Mouse (Mus musculus) hindbrain, embryonic 16.5 days (tissue): ENCODE data around the gene Gramd1b. TPM values are rescaled to one million over a fixed set of nuclear protein-coding genes. Genes with fewer than 3 reads are reported as not detected.

ENCODE experiments used
- ATAC-seq: fragments of 200-750 bp; cut with Nextera tagmentation; 2 replicates; pipeline ENCODE4 v1.8.0; 2017; ENCODE audit warnings: moderate TSS enrichment, moderate library complexity
- H3K27ac ChIP-seq: fragments of 300-500 bp; sonication (generic); 2 replicates; pipeline ENCODE4 v1.5.1; 2014; ENCODE audit warnings: low read depth, mild to moderate bottlenecking, control low read depth, low read length, moderate library complexity
- H3K27me3 ChIP-seq: fragments of 300-500 bp; sonication (generic); replicated peaks from 2 replicates; pipeline ENCODE4 v1.6.1; 2014; ENCODE audit warnings: low read length; ENCODE audit not compliant: control insufficient read depth, insufficient read depth
- H3K36me3 ChIP-seq: fragments of 300-500 bp; sonication (generic); 2 replicates; pipeline ENCODE4 v1.6.1; 2014; ENCODE audit warnings: mild to moderate bottlenecking, low read length, moderate library complexity, mixed read lengths; ENCODE audit not compliant: control insufficient read depth, insufficient read depth
- H3K4me1 ChIP-seq: fragments of 300-500 bp; sonication (generic); 2 replicates; pipeline ENCODE4 v1.6.1; 2014; ENCODE audit warnings: low read depth, low read length; ENCODE audit not compliant: control insufficient read depth, insufficient read depth
- H3K4me2 ChIP-seq: fragments of 300-500 bp; sonication (generic); 2 replicates; pipeline ENCODE4 v1.6.1; 2014; ENCODE audit warnings: mild to moderate bottlenecking, low read length, control low read depth, moderate library complexity
- H3K4me3 ChIP-seq: fragments of 300-500 bp; sonication (generic); 2 replicates; pipeline ENCODE4 v1.5.1; 2014; ENCODE audit warnings: mild to moderate bottlenecking, low read length, control low read depth, moderate library complexity
- H3K9ac ChIP-seq: fragments of 300-500 bp; sonication (generic); 2 replicates; pipeline ENCODE4 v1.6.1; 2014; ENCODE audit warnings: low read depth, mild to moderate bottlenecking, control low read depth, low read length, moderate library complexity
- H3K9me3 ChIP-seq: fragments of 300-500 bp; sonication (generic); 2 replicates; pipeline ENCODE4 v1.6.1; 2014; ENCODE audit warnings: mild to moderate bottlenecking, low read length, moderate library complexity; ENCODE audit not compliant: control insufficient read depth
- WGBS: fragments of 180-500 bp; shearing (Covaris S2); extraction: QIAGEN DNeasy Blood & Tissue Kit; methylation state at CpG from one replicate; pipeline ENCODE4 v1.1.7; 2014; 5-methylcytosine and 5-hydroxymethylcytosine counted together
- polyA plus RNA-seq: library from polyadenylated mRNA; unstranded; fragments of >200 nt; fragmentation: Nextera tagmentation; extraction: Ambion mirVana; gene quantifications from 2 replicates; pipeline ENCODE4 v1.2.1, GENCODE M21; 2015

The Gramd1b gene
- polyA plus RNA-seq, 1 experiment from 2014 or later, result 18.5 TPM

DNA sequence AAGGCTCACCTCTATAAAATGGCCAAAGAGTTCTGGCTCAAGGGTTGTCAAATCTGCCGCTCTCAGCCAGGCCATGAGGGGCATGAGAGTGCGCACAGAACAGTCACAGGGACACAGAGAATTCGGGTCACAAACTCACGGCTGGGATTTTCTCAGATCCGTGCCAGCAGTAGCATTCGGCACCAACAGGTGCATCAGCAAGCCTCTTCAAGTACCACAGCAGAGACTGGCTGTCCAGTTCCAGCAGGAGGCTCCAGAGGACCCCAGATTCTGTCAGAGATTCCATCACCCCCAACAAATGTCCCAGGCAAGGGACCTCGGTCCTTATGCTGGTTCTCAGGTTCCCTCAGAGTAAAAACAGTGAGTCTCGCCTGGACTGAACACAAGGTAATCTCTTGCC, 210.8 kb downstream of the Gramd1b start:
- no peak overlapping the region for H3K9ac ChIP-seq
- no peaks in the 10 kb centered on the region for H3K27me3 ChIP-seq
- WGBS, result 86% methylated on average over 8 of the region's 8 CpGs
- no peaks in the 10 kb centered on the region for H3K9me3 ChIP-seq
- H3K4me2 ChIP-seq, result no peak overlapping the region
- H3K36me3 ChIP-seq, result peaks cover 26% of the 10 kb centered on the region
- no peak overlapping the region for H3K4me3 ChIP-seq
- no peaks in the 10 kb centered on the region for H3K4me1 ChIP-seq
- ATAC-seq, result no peak
- H3K27ac ChIP-seq, result no peak overlapping the region

DNA sequence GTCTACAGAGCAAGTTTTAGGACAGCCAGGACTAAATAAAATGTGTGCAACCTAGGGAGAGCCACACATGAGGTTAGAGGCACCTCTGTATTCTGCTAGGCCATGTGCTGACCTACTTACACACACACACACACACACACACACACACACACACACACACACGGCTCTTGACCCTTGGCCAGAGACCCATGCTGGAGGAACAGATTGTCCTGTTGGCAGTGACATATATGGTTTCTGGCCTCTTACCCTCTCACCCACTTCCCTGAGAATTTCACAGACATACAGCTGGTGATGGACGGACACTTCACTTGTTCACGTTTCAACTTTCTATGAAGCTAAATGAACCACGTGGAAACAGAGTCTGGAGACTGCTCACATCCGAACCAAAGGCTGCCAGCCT, 212.4 kb downstream of the Gramd1b start:
- Histone ChIP-seq H3K4me2 (no peak overlapping the region), H3K36me3 (peaks cover 20% of the 10 kb centered on the region), H3K9me3 (no peaks in the 10 kb centered on the region), H3K4me3 (no peak overlapping the region), H3K9ac (no peak overlapping the region), H3K27me3 (no peaks in the 10 kb centered on the region), H3K4me1 (no peaks in the 10 kb centered on the region), H3K27ac (no peak overlapping the region)
- WGBS, result 82% methylated on average over 5 of the region's 5 CpGs
- ATAC-seq, result no peak

DNA sequence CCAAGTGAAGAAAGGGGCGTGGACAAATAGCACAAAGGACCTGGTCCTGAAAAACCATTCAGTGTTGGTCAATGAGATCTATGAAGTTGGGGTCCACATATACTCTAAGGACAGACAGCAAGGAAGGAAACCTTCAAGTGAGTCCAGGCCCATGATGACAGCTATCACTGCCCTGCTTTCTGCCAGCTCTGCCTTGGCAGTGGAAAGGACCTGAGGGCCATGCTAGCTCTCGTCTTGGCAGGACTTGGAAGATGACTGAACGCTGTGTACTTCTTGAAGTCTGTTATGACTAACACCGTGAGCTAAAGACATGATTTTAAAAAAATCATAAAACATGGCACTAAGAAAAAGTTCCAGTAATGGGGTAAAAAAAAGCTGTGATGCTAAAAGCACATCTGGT, 213.4 kb downstream of the Gramd1b start:
- Histone ChIP-seq H3K4me3 (no peak overlapping the region), H3K27ac (no peak overlapping the region), H3K27me3 (no peaks in the 10 kb centered on the region), H3K9me3 (no peaks in the 10 kb centered on the region), H3K36me3 (peaks cover 20% of the 10 kb centered on the region), H3K4me2 (no peak overlapping the region), H3K4me1 (no peaks in the 10 kb centered on the region), H3K9ac (no peak overlapping the region)
- ATAC-seq, result no peak
- whole genome bisulfite sequencing, result 96% methylated on average over 4 of the region's 4 CpGs

DNA sequence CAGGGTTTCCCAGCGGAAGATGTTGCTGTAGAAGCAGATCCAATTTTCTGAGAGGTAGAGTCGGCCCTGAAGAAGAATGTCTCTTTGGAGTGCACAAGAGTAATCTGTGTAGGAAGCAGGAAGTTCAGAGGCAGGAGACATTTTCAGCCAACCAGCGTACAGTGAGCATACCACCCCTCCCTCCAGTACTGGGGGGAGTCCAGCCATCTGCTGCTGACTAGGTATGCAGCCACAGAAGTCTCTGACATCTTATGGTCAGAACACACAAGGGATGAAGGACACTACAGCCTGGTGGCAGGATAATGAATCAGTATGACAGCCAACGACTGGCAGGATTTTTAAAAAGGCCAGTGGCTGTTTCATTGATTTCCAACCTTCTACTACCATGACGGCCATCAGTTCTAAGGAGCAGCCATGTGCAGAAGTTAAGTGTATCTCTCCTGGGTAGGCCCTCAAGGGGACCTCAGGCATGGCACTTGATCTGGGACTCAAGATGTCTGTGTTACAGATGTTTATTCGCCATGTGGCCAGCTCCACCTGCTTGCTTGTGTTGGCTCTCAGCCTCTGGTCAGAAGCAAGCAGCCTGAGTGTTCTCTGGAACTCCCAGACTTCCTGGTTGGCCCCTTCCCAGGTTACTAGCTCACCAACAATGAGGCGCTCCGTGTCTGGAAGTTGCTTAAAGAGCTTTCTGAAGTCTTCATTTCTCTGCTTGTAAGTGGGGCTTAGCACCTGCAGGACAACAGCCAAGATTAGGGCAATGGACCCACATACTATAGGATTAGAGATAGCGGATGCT, 214.1 kb downstream of the Gramd1b start:
- peaks cover 25% of the 10 kb centered on the region for H3K36me3 ChIP-seq
- H3K4me2 ChIP-seq, result no peak overlapping the region
- WGBS, result 87% methylated on average over 9 of the region's 9 CpGs
- H3K4me1 ChIP-seq, result no peaks in the 10 kb centered on the region
- no peaks in the 10 kb centered on the region for H3K27me3 ChIP-seq
- H3K27ac ChIP-seq, result no peak overlapping the region
- no peak for ATAC-seq
- no peak overlapping the region for H3K9ac ChIP-seq
- H3K9me3 ChIP-seq, result no peaks in the 10 kb centered on the region
- H3K4me3 ChIP-seq, result no peak overlapping the region

DNA sequence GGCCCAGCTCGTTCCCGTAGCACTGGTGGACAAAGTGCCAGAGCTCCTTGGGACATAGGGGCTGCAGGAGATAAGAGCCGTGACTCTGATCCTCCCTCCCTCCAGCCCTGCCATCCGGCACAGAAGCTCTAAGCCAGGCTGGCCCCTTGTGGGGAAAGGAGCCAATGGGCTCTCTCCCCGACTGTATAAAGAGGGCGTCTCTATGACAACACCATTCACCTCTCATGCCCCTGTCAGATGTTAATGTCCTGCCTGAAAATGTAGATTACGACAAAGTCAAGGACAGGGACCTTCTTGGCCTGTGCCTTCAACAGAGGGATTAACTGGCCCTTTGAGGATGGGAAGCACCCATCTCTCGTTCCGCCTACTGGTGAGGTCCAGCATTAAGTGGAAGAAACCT, 219.4 kb downstream of the Gramd1b start:
- Histone ChIP-seq H3K9me3 (no peaks in the 10 kb centered on the region), H3K27me3 (no peaks in the 10 kb centered on the region), H3K4me2 (no peak overlapping the region), H3K4me1 (no peaks in the 10 kb centered on the region), H3K27ac (no peak overlapping the region), H3K9ac (no peak overlapping the region), H3K4me3 (no peak overlapping the region), H3K36me3 (peaks cover 39% of the 10 kb centered on the region)
- WGBS, result 54% methylated on average over 9 of the region's 9 CpGs
- ATAC-seq, result peak; percentile 16; the same call in 1 of the 2 replicates

DNA sequence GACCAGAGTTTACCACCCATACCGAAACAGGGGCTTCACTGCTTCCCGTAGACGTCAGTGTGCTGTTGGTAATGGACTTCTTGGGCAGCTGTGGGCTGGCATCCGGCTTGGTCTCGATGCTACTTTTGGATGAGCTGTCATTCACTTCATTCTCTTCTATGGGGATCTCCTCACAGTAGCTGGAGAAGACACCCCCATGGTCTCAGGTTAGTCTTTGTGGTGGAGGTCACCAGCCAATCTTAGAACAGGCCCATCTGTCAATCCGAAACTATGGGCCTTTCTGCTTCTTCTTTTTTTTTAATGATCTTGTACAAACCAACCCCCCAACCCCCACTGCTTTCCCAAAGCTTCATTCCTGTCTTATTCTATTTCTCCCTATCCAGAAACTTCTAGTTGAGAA, 221.3 kb downstream of the Gramd1b start:
- no peaks in the 10 kb centered on the region for H3K27me3 ChIP-seq
- no peak overlapping the region for H3K9ac ChIP-seq
- no peak overlapping the region for H3K4me3 ChIP-seq
- no peaks in the 10 kb centered on the region for H3K9me3 ChIP-seq
- no peaks in the 10 kb centered on the region for H3K4me1 ChIP-seq
- 96% methylated on average over 6 of the region's 6 CpGs for WGBS
- ATAC-seq, result no peak
- peaks cover 39% of the 10 kb centered on the region for H3K36me3 ChIP-seq
- H3K27ac ChIP-seq, result no peak overlapping the region
- no peak overlapping the region for H3K4me2 ChIP-seq

DNA sequence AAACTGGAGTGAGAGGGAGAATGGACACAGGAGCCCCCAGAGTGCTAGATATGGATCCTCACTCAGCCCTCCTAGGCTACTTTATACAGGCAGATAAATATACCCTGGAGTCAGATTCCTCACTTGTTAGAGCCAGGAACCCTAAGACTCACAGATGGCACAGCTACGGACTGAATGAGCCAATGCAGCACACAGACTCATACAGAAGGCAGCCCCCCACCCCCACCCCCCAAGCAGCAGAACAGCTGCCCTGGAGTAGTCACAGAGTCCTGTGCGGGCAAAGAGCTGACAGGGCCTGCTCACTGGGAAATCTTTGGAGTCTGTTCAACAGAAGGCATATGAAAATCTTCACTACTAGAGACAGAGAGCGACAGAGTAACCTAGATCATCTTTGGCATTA, 223.9 kb downstream of the Gramd1b start:
- Histone ChIP-seq H3K4me2 (no peak overlapping the region), H3K27me3 (no peaks in the 10 kb centered on the region), H3K36me3 (peaks cover 51% of the 10 kb centered on the region), H3K4me3 (no peak overlapping the region), H3K4me1 (no peaks in the 10 kb centered on the region), H3K27ac (no peak overlapping the region), H3K9ac (no peak overlapping the region), H3K9me3 (no peaks in the 10 kb centered on the region)
- WGBS, result 66% methylated on average over 3 of the region's 3 CpGs
- ATAC-seq, result peak; percentile 64; the same call in 1 of the 2 replicates

DNA sequence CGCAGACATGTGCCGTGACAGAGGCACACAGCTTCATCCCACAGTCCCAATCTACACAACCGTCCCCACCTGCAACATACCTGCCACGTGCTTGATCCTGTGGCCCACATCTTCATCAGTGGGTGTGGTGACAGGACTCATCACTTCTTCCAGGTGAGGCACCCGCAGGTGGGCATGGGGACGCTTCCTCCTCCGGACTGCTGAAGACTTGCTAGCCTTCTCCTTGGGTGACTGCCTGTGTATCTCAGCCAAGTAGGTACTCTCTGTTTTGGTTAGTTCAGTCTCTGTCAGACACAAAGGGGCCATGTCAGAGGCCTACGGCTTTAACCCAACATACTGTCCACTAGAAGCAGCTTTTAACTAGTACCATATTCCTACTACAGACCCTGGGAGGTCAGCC, 226.9 kb downstream of the Gramd1b start:
- Histone ChIP-seq H3K27ac (no peak overlapping the region), H3K36me3 (peaks cover 54% of the 10 kb centered on the region), H3K4me2 (no peak overlapping the region), H3K4me3 (no peak overlapping the region), H3K4me1 (no peaks in the 10 kb centered on the region), H3K9me3 (no peaks in the 10 kb centered on the region), H3K27me3 (no peaks in the 10 kb centered on the region), H3K9ac (no peak overlapping the region)
- 96% methylated on average over 8 of the region's 8 CpGs for WGBS
- no peak for ATAC-seq

DNA sequence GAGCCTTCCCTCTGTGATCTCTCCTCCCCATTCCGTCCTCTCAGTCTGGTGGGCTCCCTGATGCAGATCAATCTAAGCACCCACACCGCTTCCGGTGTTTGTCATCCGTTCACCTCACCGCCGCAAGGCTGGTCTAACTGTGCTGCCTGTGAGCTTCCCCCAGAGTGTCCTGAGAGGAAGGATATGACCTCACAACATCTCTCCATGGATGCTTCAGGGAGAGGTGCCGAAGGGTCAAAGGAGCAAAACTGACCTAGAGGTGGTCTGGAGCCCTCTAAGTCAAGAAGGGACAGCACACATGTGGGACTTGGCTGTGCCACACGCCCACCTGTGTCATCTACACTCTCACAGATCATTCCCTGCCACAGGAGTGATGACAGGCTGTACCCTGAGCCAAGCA, 228.8 kb downstream of the Gramd1b start:
- H3K4me1 ChIP-seq, result no peaks in the 10 kb centered on the region
- peaks cover 62% of the 10 kb centered on the region for H3K36me3 ChIP-seq
- 93% methylated on average over 8 of the region's 8 CpGs for WGBS
- no peak overlapping the region for H3K4me3 ChIP-seq
- no peak overlapping the region for H3K27ac ChIP-seq
- H3K9ac ChIP-seq, result no peak overlapping the region
- no peak overlapping the region for H3K4me2 ChIP-seq
- ATAC-seq, result no peak
- H3K9me3 ChIP-seq, result no peaks in the 10 kb centered on the region
- H3K27me3 ChIP-seq, result no peaks in the 10 kb centered on the region
